Mouse (Mus musculus): ENCODE measurements around the gene Fndc8.

DNA sequence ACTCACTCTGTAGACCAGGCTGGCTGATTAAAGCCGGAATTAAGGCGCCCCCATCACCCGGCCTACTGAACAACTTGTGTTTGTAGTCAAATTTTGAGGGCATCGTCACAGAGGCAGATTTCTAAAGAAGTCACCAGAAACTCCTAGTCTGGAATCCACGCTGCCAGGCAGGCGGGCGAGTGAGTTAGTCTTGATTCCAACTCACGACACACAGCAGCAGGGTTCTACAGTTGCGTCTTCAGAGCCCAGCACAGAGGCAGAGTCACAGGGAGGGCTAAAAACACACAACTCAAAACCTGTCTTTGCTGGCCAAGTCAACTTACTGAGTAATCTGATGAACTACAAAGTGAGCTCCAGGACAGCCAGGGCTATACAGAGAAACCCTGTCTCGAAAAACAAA is 39.4 kb upstream of the Fndc8 start:
- no peak for TF ChIP-seq CTCF (IDR thresholded peaks at IDR 0.05; ENCODE audit: insufficient read depth, low read depth, low read length)
- TF ChIP-seq POLR2A (IDR thresholded peaks at IDR 0.05; ENCODE audit: insufficient read depth, low read depth, low read length) = no peak

Measured in olfactory bulb, adult 2 months (tissue).